Mouse (Mus musculus) midbrain, embryonic 13.5 days (tissue): ENCODE results near the gene Calhm3. TPM values are rescaled to one million over a fixed set of nuclear protein-coding genes. Genes with fewer than 3 reads are reported as not detected.

Experiments used
- polyA plus RNA-seq: library from polyadenylated mRNA; unstranded; fragments of >200 nt; fragmentation: Nextera tagmentation; extraction: Ambion mirVana; gene quantifications from 2 replicates; pipeline ENCODE4 v1.2.1, GENCODE M21; 2015

Calhm3 gene
- polyA plus RNA-seq, 1 experiment from 2014 or later = not detected

Other genes starting within 250 kb of the Calhm3 start
- 481 and 511 TPM in 2 replicates for gene Ina, start 143.1 kb downstream of the Calhm3 start, polyA plus RNA-seq
- gene Nt5c2, start 142.6 kb downstream of the Calhm3 start, polyA plus RNA-seq = 96.0 and 97.2 TPM in 2 replicates
- 28.9 and 31.2 TPM in 2 replicates for gene Pcgf6, start 106.9 kb downstream of the Calhm3 start, polyA plus RNA-seq
- 6.9 and 8.0 TPM in 2 replicates for gene Taf5, start 90.0 kb downstream of the Calhm3 start, polyA plus RNA-seq
- gene Usmg5, start 67.1 kb downstream of the Calhm3 start, polyA plus RNA-seq = 1,460 and 1,506 TPM in 2 replicates
- gene Pdcd11, start 67.0 kb downstream of the Calhm3 start, polyA plus RNA-seq = 7.7 and 8.0 TPM in 2 replicates
- 0.82 and 1.0 TPM in 2 replicates for gene Calhm2, start 19.5 kb downstream of the Calhm3 start, polyA plus RNA-seq
- not detected in 2 replicates for gene Calhm1, start 13.5 kb downstream of the Calhm3 start, polyA plus RNA-seq
- 4.6 and 5.9 TPM in 2 replicates for gene Neurl1a, start 21.1 kb upstream of the Calhm3 start, polyA plus RNA-seq